Mouse (Mus musculus): ENCODE data around the gene Tent5a. TPM values are rescaled to one million over a fixed set of nuclear protein-coding genes. Genes with fewer than 3 reads are reported as not detected.

The Tent5a gene
- total RNA-seq, 2 experiments from 2014 or later = 2.6 to 3.6 TPM

- no peak for DNase-seq (ENCODE audit: low spot score in 2 of 2)
Measured at GRCm38 (mm10) chr9:85320167-85320951, 6.8 kb downstream of the Tent5a start.

GRCm38 (mm10) chr9:85316122-85316521 is 11.0 kb downstream of the Tent5a start:
- no peak for DNase-seq (ENCODE audit: low spot score in 2 of 2)

DNA sequence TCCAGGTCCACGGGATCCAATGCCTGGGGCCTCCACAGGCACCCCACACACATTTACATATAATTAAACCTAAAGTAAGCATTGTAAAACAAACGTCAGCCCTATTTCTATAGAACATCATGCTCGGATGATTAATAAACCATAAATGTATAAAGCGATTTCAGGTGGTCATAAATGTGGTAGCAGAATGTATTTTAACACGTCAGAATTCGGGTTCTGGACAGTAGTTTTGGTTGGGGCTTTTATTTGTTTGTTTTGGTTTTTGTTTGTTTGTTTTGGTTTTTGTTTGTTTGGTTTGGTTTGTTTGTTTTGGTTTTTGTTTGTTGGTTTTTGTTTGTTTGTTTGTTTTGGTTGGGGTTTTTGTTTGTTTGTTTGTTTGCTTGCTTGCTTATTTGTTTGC is 14.7 kb downstream of the Tent5a start, which contains the start of gene Gm11114:
Gene Gm11114 (plus strand): TSS at position 301 of the 400 bp plus-strand sequence.
- DNase-seq (ENCODE audit: low spot score in 2 of 2) = no peak

DNA sequence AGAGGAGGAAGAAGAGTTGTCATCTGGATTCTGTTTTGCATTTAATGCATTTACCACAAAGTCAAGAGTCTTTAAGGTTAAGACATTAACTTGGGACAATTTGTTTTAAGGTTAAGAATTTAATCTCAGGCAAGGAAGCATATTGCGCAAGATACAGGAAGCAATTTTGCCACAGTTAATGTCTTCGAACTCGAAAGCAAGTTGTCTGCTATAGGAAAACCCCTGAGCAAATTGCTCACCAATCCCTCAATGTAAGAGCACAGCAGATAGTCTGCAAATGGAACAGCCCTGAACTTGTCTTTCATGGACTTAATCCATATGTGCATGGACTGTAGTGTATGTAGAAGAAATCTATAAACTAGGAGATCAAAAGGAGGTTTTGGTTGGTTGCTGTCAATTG is 23.8 kb downstream of the Tent5a start:
- DNase-seq (ENCODE audit: low spot score in 2 of 2) = no peak

DNA sequence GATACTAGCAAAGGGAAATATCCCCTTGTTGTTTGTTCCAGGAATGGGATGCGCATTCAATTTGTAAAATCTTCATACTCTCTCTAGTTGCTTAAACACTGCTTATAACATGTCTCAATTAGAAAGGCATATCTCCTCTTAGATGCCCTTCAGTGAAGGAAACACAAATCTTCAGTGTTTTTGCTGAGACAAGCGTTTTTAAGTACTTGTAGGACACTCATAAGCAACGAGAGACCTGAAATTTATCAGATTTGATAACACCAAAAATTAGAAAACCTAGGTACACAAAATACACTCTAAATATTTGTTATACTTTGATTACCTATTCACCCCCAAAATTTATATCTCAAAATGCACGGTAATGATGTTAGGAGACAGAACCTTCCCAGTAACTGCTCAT is 24.3 kb downstream of the Tent5a start:
- DNase-seq (ENCODE audit: low spot score in 2 of 2) = no peak

DNA sequence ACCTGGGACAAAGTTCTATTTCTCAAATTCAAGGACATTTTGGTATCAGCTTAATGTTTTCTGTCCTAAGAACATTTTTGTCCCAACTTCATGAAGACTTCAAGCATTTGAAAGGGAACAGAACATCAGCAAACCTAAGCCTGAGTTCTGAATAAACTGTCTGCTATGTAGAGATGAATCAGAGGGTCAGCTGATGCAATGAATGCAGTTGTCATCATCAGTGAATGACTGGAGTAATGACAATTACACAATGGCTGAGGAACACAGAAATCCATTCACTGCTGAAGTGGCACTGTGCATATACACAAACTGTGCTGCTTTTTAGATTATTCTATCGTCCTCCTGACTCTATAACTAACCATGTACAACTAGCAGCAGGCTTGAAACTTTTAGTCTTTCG is 53.0 kb downstream of the Tent5a start:
- no peak for DNase-seq (ENCODE audit: low spot score in 2 of 2)

Other genes starting within 250 kb of the Tent5a start
- not detected for gene Gm11114, start 14.6 kb downstream of the Tent5a start, total RNA-seq (2021)

Measured in layer of hippocampus, postnatal 14 days (tissue).